Mouse (Mus musculus) liver, embryonic 13.5 days (tissue): ENCODE results near the gene Nme3. TPM values are rescaled to one million over a fixed set of nuclear protein-coding genes. Genes with fewer than 3 reads are reported as not detected.

ENCODE experiments used
- ATAC-seq: fragments of 200-750 bp; cut with Nextera tagmentation; 2 replicates; pipeline ENCODE4 v1.8.0; 2017; ENCODE audit warnings: low read depth, mild to moderate bottlenecking, moderate number of reproducible peaks, moderate library complexity
- DNase-seq: peaks from one replicate; pipeline ENCODE4 v3.0.0; 2022
- H3K27ac ChIP-seq: fragments of 300-500 bp; sonication (generic); 2 replicates; pipeline ENCODE4 v1.5.1; 2015; ENCODE audit warnings: moderate library complexity, mild to moderate bottlenecking, inconsistent platforms
- H3K27me3 ChIP-seq: fragments of 300-500 bp; sonication (generic); 2 replicates; pipeline ENCODE4 v1.6.1; 2015; ENCODE audit warnings: mild to moderate bottlenecking, inconsistent platforms
- H3K36me3 ChIP-seq: fragments of 300-500 bp; sonication (generic); 2 replicates; pipeline ENCODE4 v1.6.1; 2015; ENCODE audit warnings: mild to moderate bottlenecking, inconsistent platforms
- H3K4me1 ChIP-seq: fragments of 300-500 bp; sonication (generic); replicated peaks from 2 replicates; pipeline ENCODE4 v1.6.1; 2015; ENCODE audit warnings: inconsistent platforms
- H3K4me2 ChIP-seq: fragments of 300-500 bp; sonication (generic); 2 replicates; pipeline ENCODE4 v1.6.1; 2015; ENCODE audit warnings: inconsistent platforms, mild to moderate bottlenecking, moderate library complexity
- H3K4me3 ChIP-seq: fragments of 300-500 bp; sonication (generic); replicated peaks from 2 replicates; pipeline ENCODE4 v1.5.1; 2015; ENCODE audit warnings: mild to moderate bottlenecking, inconsistent platforms
- H3K9ac ChIP-seq: fragments of 300-500 bp; sonication (generic); 2 replicates; pipeline ENCODE4 v1.6.1; 2015; ENCODE audit warnings: mild to moderate bottlenecking, inconsistent platforms
- H3K9me3 ChIP-seq: fragments of 300-500 bp; sonication (generic); replicated peaks from 2 replicates; pipeline ENCODE4 v1.6.1; 2016; ENCODE audit warnings: inconsistent platforms
- WGBS: fragments of 180-500 bp; shearing (Covaris S2); methylation state at CpG from one replicate; pipeline ENCODE4 v1.1.7; 2015; ENCODE audit not compliant: insufficient replicate concordance; 5-methylcytosine and 5-hydroxymethylcytosine counted together
- polyA plus RNA-seq: library from polyadenylated mRNA; unstranded; fragments of >200 nt; fragmentation: Nextera tagmentation; extraction: Ambion mirVana; gene quantifications from 2 replicates; pipeline ENCODE4 v1.2.1, GENCODE M21; 2015

Gene Nme3
- polyA plus RNA-seq, 1 experiment from 2014 or later = 65.6 TPM

- ATAC-seq = no peak; the same call in 1 of the 2 replicates
- Histone ChIP-seq H3K27ac (peak overlapping the region; percentile 98), H3K27me3 (no peaks in the 10 kb centered on the region), H3K4me2 (peak overlapping the region; percentile 61), H3K9me3 (no peaks in the 10 kb centered on the region), H3K9ac (peak overlapping the region; percentile 64), H3K4me3 (peak overlapping the region; percentile 38; the same call in 1 of the 2 replicates), H3K4me1 (peaks cover 65% of the 10 kb centered on the region), H3K36me3 (peaks cover 99% of the 10 kb centered on the region)
- DNase-seq = no peak
- 83% methylated on average over 5 of the region's 5 CpGs for WGBS
Observed at GRCm38 (mm10) chr17:24902124-24902523, 5.8 kb downstream of the Nme3 start.

- Histone ChIP-seq H3K4me3 (peak overlapping the region; percentile 38), H3K4me1 (peaks cover 58% of the 10 kb centered on the region), H3K9ac (peak overlapping the region; percentile 67), H3K4me2 (peak overlapping the region; percentile 61), H3K36me3 (peaks cover 99% of the 10 kb centered on the region), H3K27me3 (no peaks in the 10 kb centered on the region), H3K27ac (peak overlapping the region; percentile 98), H3K9me3 (no peaks in the 10 kb centered on the region)
- ATAC-seq = peak; percentile 98
- DNase-seq = peak; percentile 86
- 32% methylated on average over 9 of the region's 9 CpGs for WGBS
Observed at GRCm38 (mm10) chr17:24902671-24903474, 6.6 kb downstream of the Nme3 start.

- H3K27ac ChIP-seq = peak overlapping the region; percentile 98
- H3K9me3 ChIP-seq = no peaks in the 10 kb centered on the region
- DNase-seq = no peak
- 86% methylated on average over 9 of the region's 9 CpGs for WGBS
- peaks cover 49% of the 10 kb centered on the region for H3K4me1 ChIP-seq
- no peak overlapping the region; the same call in 1 of the 2 replicates for H3K4me2 ChIP-seq
- H3K9ac ChIP-seq = peak overlapping the region; percentile 67
- no peak for ATAC-seq
- no peaks in the 10 kb centered on the region for H3K27me3 ChIP-seq
- H3K4me3 ChIP-seq = no peak overlapping the region
- peaks cover 99% of the 10 kb centered on the region for H3K36me3 ChIP-seq
Observed at GRCm38 (mm10) chr17:24903767-24904166, 7.5 kb downstream of the Nme3 start.

- 95% methylated on average over 2 of the region's 2 CpGs for WGBS
- Histone ChIP-seq H3K9me3 (no peaks in the 10 kb centered on the region), H3K9ac (peak overlapping the region; percentile 6; the same call in 1 of the 2 replicates), H3K27ac (peak overlapping the region; percentile 43; the same call in 1 of the 2 replicates), H3K4me2 (no peak overlapping the region), H3K4me1 (peaks cover 26% of the 10 kb centered on the region), H3K36me3 (peaks cover 99% of the 10 kb centered on the region), H3K27me3 (no peaks in the 10 kb centered on the region), H3K4me3 (no peak overlapping the region)
- ATAC-seq (no peak), DNase-seq (no peak)
Observed at GRCm38 (mm10) chr17:24907591-24907990, 11.3 kb downstream of the Nme3 start.

GRCm38 (mm10) chr17:24913984-24914383 lies 17.7 kb downstream of the Nme3 start:
- Histone ChIP-seq H3K4me3 (no peak overlapping the region), H3K27me3 (no peaks in the 10 kb centered on the region), H3K4me1 (no peaks in the 10 kb centered on the region), H3K9ac (no peak overlapping the region), H3K9me3 (no peaks in the 10 kb centered on the region), H3K27ac (no peak overlapping the region), H3K4me2 (no peak overlapping the region), H3K36me3 (peaks cover 98% of the 10 kb centered on the region)
- no peak for DNase-seq
- no peak for ATAC-seq

- ATAC-seq = no peak
- Histone ChIP-seq H3K36me3 (peaks cover 96% of the 10 kb centered on the region), H3K27me3 (no peaks in the 10 kb centered on the region), H3K9ac (no peak overlapping the region), H3K4me2 (no peak overlapping the region), H3K27ac (no peak overlapping the region), H3K4me3 (no peak overlapping the region), H3K4me1 (no peaks in the 10 kb centered on the region), H3K9me3 (no peaks in the 10 kb centered on the region)
- WGBS = 87% methylated on average over 1 of the region's 1 CpGs
- DNase-seq = no peak
Observed at GRCm38 (mm10) chr17:24923246-24923645, 26.9 kb downstream of the Nme3 start.

- 87% methylated on average over 1 of the region's 1 CpGs for WGBS
- Histone ChIP-seq H3K9me3 (no peaks in the 10 kb centered on the region), H3K4me1 (peaks cover 24% of the 10 kb centered on the region), H3K27me3 (no peaks in the 10 kb centered on the region), H3K9ac (no peak overlapping the region), H3K27ac (no peak overlapping the region), H3K36me3 (peaks cover 66% of the 10 kb centered on the region), H3K4me3 (no peak overlapping the region), H3K4me2 (no peak overlapping the region)
- no peak for DNase-seq
- ATAC-seq = no peak
Observed at GRCm38 (mm10) chr17:24929506-24929905, 33.2 kb downstream of the Nme3 start.

GRCm38 (mm10) chr17:24932431-24932830 lies 36.1 kb downstream of the Nme3 start:
- H3K4me2 ChIP-seq = no peak overlapping the region
- H3K27ac ChIP-seq = no peak overlapping the region
- H3K27me3 ChIP-seq = no peaks in the 10 kb centered on the region
- no peak overlapping the region for H3K9ac ChIP-seq
- H3K36me3 ChIP-seq = peaks cover 39% of the 10 kb centered on the region
- H3K4me3 ChIP-seq = no peak overlapping the region
- DNase-seq (no peak), ATAC-seq (no peak)
- WGBS = 87% methylated on average over 4 of the region's 4 CpGs
- H3K4me1 ChIP-seq = peaks cover 44% of the 10 kb centered on the region
- H3K9me3 ChIP-seq = no peaks in the 10 kb centered on the region

- Histone ChIP-seq H3K4me1 (peaks cover 47% of the 10 kb centered on the region), H3K4me2 (no peak overlapping the region), H3K27ac (no peak overlapping the region), H3K27me3 (no peaks in the 10 kb centered on the region), H3K36me3 (peaks cover 32% of the 10 kb centered on the region), H3K9me3 (no peaks in the 10 kb centered on the region), H3K4me3 (no peak overlapping the region), H3K9ac (0 out of 2 replicates have a peak overlapping the region, but pooled peaks have one; percentile 14)
- 83% methylated on average over 4 of the region's 4 CpGs for WGBS
- no peak for DNase-seq
- no peak for ATAC-seq
Observed at GRCm38 (mm10) chr17:24933163-24933562, 36.9 kb downstream of the Nme3 start.

- Histone ChIP-seq H3K4me3 (peak overlapping the region; percentile 82), H3K9ac (peak overlapping the region; percentile 88), H3K4me2 (peak overlapping the region; percentile 87), H3K36me3 (peaks cover 23% of the 10 kb centered on the region), H3K9me3 (no peaks in the 10 kb centered on the region), H3K27ac (peak overlapping the region; percentile 90), H3K4me1 (peaks cover 41% of the 10 kb centered on the region), H3K27me3 (no peaks in the 10 kb centered on the region)
- DNase-seq (no peak), ATAC-seq (no peak)
- WGBS = 68% methylated on average over 4 of the region's 4 CpGs
Observed at GRCm38 (mm10) chr17:24934926-24935325, 38.6 kb downstream of the Nme3 start.

- Histone ChIP-seq H3K27ac (peak overlapping the region; percentile 90), H3K9me3 (no peaks in the 10 kb centered on the region), H3K9ac (peak overlapping the region; percentile 88), H3K4me3 (peak overlapping the region; percentile 82), H3K4me1 (peaks cover 41% of the 10 kb centered on the region), H3K4me2 (peak overlapping the region; percentile 87), H3K27me3 (no peaks in the 10 kb centered on the region), H3K36me3 (peaks cover 23% of the 10 kb centered on the region)
- DNase-seq = no peak
- ATAC-seq = no peak
Observed at GRCm38 (mm10) chr17:24935666-24936065, 39.4 kb downstream of the Nme3 start.
